Mouse (Mus musculus): Measurements from ENCODE around the gene Casc3.

- no peak for TF ChIP-seq CTCF (IDR thresholded peaks at IDR 0.05; ENCODE audit: extremely low read depth, insufficient read length, insufficient replicate concordance, low read depth, low read length)
- TF ChIP-seq POLR2A (IDR thresholded peaks at IDR 0.05; ENCODE audit: low read depth, low read length) = no peak
These were observed 40.0 kb upstream of the Casc3 start for GRCm38 (mm10) chr11:98764746-98765145.

All from small intestine, adult 2 months (tissue).